Mouse (Mus musculus) MEL (cell line): Measurements from ENCODE around the gene Lilra5. TPM values are rescaled to one million over a fixed set of nuclear protein-coding genes. Genes with fewer than 3 reads are reported as not detected.
"Not testable (repeated sequence)": the region's sequence is repeated elsewhere in the genome, so short reads cannot be mapped to it uniquely, and the experiment has no call there.

Experiments
- DNase-seq: peaks from one replicate; pipeline ENCODE4 v3.0.0; 2011; ENCODE audit warnings: low read depth, low spot score
- H3K27ac ChIP-seq: 2 replicates; pipeline ENCODE4 v1.5.1; 2012; ENCODE audit warnings: low read depth, mild to moderate bottlenecking, control low read depth, low read length, moderate library complexity; ENCODE audit not compliant: control insufficient read depth
- H3K27me3 ChIP-seq, 2 experiments: fragments of 150-350 bp in 1 of 2; sonication (generic) in 1 of 2; 2 replicates each; pipeline ENCODE4 v1.6.1; 2012; ENCODE audit warnings: low read length in 2 of 2, mild to moderate bottlenecking in 2 of 2, improper control_type of control experiment in 1 of 2, moderate library complexity in 1 of 2; ENCODE audit not compliant: insufficient read depth in 2 of 2, control insufficient read depth in 1 of 2
- H3K36me3 ChIP-seq, 2 experiments: 2 replicates each; pipeline ENCODE4 v1.6.1; 2012 to 2014; ENCODE audit warnings: low read length in 2 of 2, improper control_type of control experiment in 1 of 2, inconsistent platforms in 1 of 2, mild to moderate bottlenecking in 1 of 2; ENCODE audit not compliant: insufficient read depth in 2 of 2, control insufficient read depth in 1 of 2
- H3K4me1 ChIP-seq, 2 experiments: fragments of 150-350 bp in 1 of 2; sonication (generic) in 1 of 2; 2 replicates each; pipeline ENCODE4 v1.6.1; 2012; ENCODE audit warnings: low read length in 2 of 2, improper control_type of control experiment in 1 of 2, mild to moderate bottlenecking in 1 of 2; ENCODE audit not compliant: insufficient read depth in 2 of 2, control insufficient read depth in 1 of 2
- H3K4me3 ChIP-seq, 2 experiments: fragments of 150-350 bp in 1 of 2; sonication (generic) in 1 of 2; 2 replicates each; pipeline ENCODE4 v1.5.1; 2012; ENCODE audit warnings: low read depth in 2 of 2, low read length in 2 of 2, mild to moderate bottlenecking in 2 of 2, moderate library complexity in 2 of 2, control low read depth in 1 of 2, improper control_type of control experiment in 1 of 2; ENCODE audit not compliant: control insufficient read depth in 1 of 2, insufficient read depth in 1 of 2
- H3K79me2 ChIP-seq: 2 replicates; pipeline ENCODE4 v1.6.1; 2012; ENCODE audit warnings: mild to moderate bottlenecking, low read length, moderate library complexity; ENCODE audit not compliant: control insufficient read depth, poor library complexity, insufficient read depth
- H3K9ac ChIP-seq: 2 replicates; pipeline ENCODE4 v1.6.1; 2012; ENCODE audit warnings: low read depth, mild to moderate bottlenecking, control low read depth, low read length, moderate library complexity; ENCODE audit not compliant: control insufficient read depth, poor library complexity, severe bottlenecking
- H3K9me3 ChIP-seq: fragments of 150-350 bp; sonication (generic); replicated peaks from 2 replicates; pipeline ENCODE4 v1.6.1; 2012; ENCODE audit warnings: mild to moderate bottlenecking, low read length, improper control_type of control experiment, moderate library complexity; ENCODE audit not compliant: insufficient read depth
- CHD2 ChIP-seq: IDR thresholded peaks from 2 replicates; pipeline ENCODE4 v1.6.1; 2011; ENCODE audit warnings: low read length, improper control_type of control experiment
- JUND ChIP-seq: IDR thresholded peaks from 2 replicates; pipeline ENCODE4 v1.6.1; 2011; ENCODE audit warnings: low read depth, mild to moderate bottlenecking, improper control_type of control experiment, low read length
- MEF2A ChIP-seq: IDR thresholded peaks from 2 replicates; pipeline ENCODE4 v1.6.1; 2014; ENCODE audit warnings: low read depth, mild to moderate bottlenecking, inconsistent platforms, low read length, improper control_type of control experiment; ENCODE audit not compliant: poor library complexity, insufficient replicate concordance, severe bottlenecking; ENCODE audit errors: extremely low read depth
- RAD21 ChIP-seq: IDR thresholded peaks from 2 replicates; pipeline ENCODE4 v1.6.1; 2011; ENCODE audit warnings: mild to moderate bottlenecking, low read depth, low read length, improper control_type of control experiment
- TAL1 ChIP-seq: IDR thresholded peaks from 2 replicates; pipeline ENCODE4 v1.6.1; 2012; ENCODE audit warnings: mild to moderate bottlenecking, inconsistent platforms, low read length, moderate library complexity, mixed read lengths
- TCF12 ChIP-seq: IDR thresholded peaks from 2 replicates; pipeline ENCODE4 v1.6.1; 2014; ENCODE audit warnings: low read depth, mild to moderate bottlenecking, inconsistent platforms, low read length, improper control_type of control experiment, moderate library complexity
- USF1 ChIP-seq: IDR thresholded peaks from 2 replicates; pipeline ENCODE4 v1.6.1; 2014; ENCODE audit warnings: low read depth, mild to moderate bottlenecking, inconsistent platforms, low read length, improper control_type of control experiment, moderate library complexity
- ZNF384 ChIP-seq: IDR thresholded peaks from 2 replicates; pipeline ENCODE4 v1.6.1; 2012; ENCODE audit warnings: low read depth, mild to moderate bottlenecking, inconsistent platforms, low read length, improper control_type of control experiment
- polyA plus RNA-seq, 2 experiments: library from polyadenylated mRNA; stranded (reverse) in 1 of 2; unstranded in 1 of 2; fragments of >175 nt in 1 of 2; fragments of >200 nt in 1 of 2; gene quantifications; 2 replicates each; pipeline versions ENCODE4 v1.2.1 to v1.2.4; 2012; ENCODE audit warnings: low replicate concordance in 2 of 2, low read depth in 1 of 2; ENCODE audit not compliant: insufficient read length in 2 of 2, insufficient read depth in 1 of 2, missing spikeins in 1 of 2
- total RNA-seq: library from RNA; depleted of rRNA; stranded (reverse); fragments of 300-350 nt; gene quantifications from 2 replicates; pipeline ENCODE4 v1.2.3, GENCODE M21; 2012

Gene Lilra5
- total and polyA plus RNA-seq, 3 experiments, result not detected

DNA sequence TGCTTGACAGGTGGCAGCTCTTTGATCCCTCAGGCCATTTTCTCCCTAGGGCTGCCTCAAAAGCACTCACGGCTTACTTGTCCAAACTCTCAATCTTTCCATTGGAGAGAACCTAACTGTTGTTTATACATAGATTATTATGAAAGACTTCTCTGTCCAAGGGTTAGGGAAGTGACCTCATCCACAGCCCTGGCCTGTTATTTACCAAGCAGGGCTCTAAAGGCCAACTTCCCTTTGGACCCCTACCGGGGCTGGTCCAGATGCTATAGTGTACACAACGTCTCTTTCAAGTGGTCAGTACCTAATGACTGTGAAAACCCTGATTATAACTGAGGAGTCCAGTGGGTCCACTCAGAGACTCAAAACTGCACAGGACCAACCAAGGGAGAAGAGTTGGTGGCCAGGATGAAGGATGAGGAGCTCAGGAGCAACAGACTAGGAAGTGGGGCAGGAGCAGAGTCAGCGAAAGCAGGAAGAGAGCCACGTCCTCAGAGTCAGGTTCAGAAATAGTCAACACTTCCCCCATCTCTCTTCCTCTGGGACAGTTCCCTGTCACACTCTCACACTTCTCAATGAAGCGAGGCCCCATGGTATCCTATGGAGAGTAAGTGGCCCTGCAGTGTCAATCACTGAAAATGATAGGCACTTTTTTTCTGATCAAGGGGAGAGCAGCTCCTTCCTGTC is 1.6 kb downstream of the Lilra5 start:
- peaks cover 0 to 2% of the 10 kb centered on the region in 2 experiments; a peak in 3 of 4 replicates for H3K27me3 ChIP-seq
- no peak for DNase-seq
- H3K27ac ChIP-seq, result no peak overlapping the region
- no peaks in the 10 kb centered on the region for H3K9me3 ChIP-seq
- no peak overlapping the region for H3K9ac ChIP-seq
- no peak for TF ChIP-seq USF1
- TF ChIP-seq TCF12, result no peak
- no peak for TF ChIP-seq JUND
- TF ChIP-seq MEF2A, result no peak
- no peak for TF ChIP-seq RAD21
- TF ChIP-seq TAL1, result no peak
- no peak for TF ChIP-seq CHD2
- no peak for TF ChIP-seq ZNF384
- TF ChIP-seq, all 39 proteins: peak for 0
- H3K79me2 ChIP-seq, result no peaks in the 10 kb centered on the region
- no peaks in the 10 kb centered on the region for H3K36me3 ChIP-seq
- no peaks in the 10 kb centered on the region for H3K4me1 ChIP-seq
- no peak overlapping the region for H3K4me3 ChIP-seq

GRCm38 (mm10) chr7:4251211-4251610 is 13.7 kb downstream of the Lilra5 start:
- not testable (repeated sequence) for DNase-seq, H3K27me3 ChIP-seq, H3K79me2 ChIP-seq, H3K9ac ChIP-seq, H3K4me1 ChIP-seq, H3K9me3 ChIP-seq, H3K36me3 ChIP-seq, H3K4me3 ChIP-seq, H3K27ac ChIP-seq

DNA sequence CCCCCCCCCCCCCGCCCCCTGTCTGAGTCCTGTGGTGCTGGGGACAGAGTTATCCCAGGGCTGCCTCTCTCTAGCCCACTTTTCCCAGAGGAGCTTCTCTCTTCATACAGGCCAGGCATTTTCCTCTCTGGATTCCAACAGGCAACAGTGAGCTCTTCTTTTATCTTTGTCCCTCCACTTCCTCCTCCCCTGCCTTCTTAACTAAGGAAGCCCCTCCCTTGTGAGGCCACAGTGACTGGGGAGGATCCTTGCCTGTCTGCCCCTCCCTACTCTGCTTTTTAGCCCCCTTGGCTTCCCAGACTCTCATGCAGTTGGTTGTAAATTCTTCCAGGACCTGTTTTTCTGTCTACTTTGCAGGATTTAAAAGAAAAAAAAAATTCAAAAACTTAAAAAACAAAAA is 18.5 kb downstream of the Lilra5 start:
- not testable (repeated sequence) for H3K9ac ChIP-seq, H3K79me2 ChIP-seq, H3K4me3 ChIP-seq, DNase-seq, H3K27ac ChIP-seq, H3K27me3 ChIP-seq, H3K36me3 ChIP-seq, H3K9me3 ChIP-seq, H3K4me1 ChIP-seq

DNA sequence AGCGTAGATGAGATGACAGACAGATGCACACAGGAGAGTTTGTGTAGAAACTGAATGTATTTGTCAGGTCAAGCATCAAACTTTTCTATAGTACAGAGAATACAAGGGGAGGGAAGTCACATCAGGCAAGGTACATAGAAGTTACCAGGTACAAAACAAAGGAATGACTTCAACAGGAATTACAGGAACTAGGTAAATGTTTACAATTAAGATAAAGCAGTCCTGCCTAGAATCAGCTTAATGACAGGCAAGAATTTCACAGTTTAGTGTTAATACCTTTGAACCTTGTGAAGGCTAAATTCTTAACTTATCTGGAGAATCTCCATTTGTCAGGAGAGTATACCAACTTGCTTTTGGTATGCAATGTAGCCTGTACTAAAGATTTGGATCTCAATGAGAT is 23.0 kb downstream of the Lilra5 start:
- not testable (repeated sequence) for H3K4me1 ChIP-seq, H3K9ac ChIP-seq, H3K79me2 ChIP-seq, DNase-seq, H3K27ac ChIP-seq, H3K36me3 ChIP-seq, H3K4me3 ChIP-seq, H3K27me3 ChIP-seq, H3K9me3 ChIP-seq

- DNase-seq, result peak; percentile 60
- not testable (repeated sequence) for H3K4me3 ChIP-seq, H3K36me3 ChIP-seq, H3K27ac ChIP-seq, H3K4me1 ChIP-seq, H3K79me2 ChIP-seq, H3K9me3 ChIP-seq, H3K27me3 ChIP-seq, H3K9ac ChIP-seq
Measured at GRCm38 (mm10) chr7:4272106-4272505, 34.6 kb downstream of the Lilra5 start.
